Mouse (Mus musculus) cerebellum, postnatal 10 days (tissue): ENCODE measurements around the gene Fcho2.
"Not testable (repeated sequence)": the region's sequence is repeated elsewhere in the genome, so short reads cannot be mapped to it uniquely, and the experiment has no call there.

ENCODE experiments used
- DNase-seq, 2 experiments: peaks; one replicate each; pipeline ENCODE4 v3.0.0; 2021; ENCODE audit warnings: mixed read lengths in 2 of 2

Fcho2 gene

DNA sequence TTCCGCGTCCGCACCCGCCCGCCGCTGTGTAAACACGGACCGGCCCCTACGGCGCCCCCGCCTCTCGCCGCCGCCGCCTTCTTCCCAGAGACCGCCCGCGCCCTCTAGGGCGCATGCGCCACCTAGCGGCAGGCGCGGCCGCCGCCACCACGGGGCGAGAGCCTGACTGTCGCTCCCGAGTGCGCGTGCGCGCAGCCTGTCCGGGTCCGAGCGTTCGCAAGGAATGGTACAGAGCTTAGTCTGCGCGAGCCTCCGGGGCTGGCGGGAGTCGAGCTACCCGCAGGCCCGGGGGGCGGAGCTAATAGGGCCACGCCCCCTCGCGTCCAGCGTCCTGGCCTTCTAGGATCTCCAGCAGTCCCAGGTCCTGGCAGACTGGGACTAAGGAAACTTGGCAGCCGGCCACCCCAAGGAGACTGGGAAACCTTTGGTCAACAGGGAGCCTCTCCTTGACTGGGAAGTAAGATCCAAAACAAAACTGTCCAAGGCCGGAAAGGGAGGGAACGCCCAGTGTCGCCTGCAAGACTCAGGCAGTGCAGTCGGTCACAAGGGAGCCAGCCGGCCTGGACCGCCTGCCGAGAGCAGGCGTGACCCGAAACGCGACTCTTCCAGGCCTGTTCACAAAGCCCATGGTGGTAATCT, at the start of gene Fcho2:
TSS of gene Fcho2 (minus strand) at position 303 of the 639 bp plus-strand sequence.
- DNase-seq = peak; percentile 96 to 98

DNA sequence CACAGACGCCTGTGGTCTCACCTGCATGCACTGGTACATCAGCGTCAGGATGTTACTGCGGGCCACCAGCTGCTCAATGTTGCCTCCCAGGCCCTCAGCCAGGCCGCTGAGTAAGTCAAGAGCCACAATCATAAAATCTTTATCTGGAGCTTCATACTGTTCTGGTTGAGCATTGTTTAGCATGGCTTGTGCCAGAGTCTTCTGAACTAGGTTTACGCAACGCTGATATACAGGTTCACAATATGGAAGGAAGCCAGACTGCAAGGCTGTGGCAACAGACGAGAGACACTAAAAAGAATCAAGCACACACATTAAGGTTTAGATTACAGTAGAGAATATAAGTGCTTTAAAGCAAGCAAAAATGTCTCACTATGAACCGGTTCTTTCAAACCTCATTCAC, 40.0 kb upstream of the Fcho2 start:
- no peak for DNase-seq

DNA sequence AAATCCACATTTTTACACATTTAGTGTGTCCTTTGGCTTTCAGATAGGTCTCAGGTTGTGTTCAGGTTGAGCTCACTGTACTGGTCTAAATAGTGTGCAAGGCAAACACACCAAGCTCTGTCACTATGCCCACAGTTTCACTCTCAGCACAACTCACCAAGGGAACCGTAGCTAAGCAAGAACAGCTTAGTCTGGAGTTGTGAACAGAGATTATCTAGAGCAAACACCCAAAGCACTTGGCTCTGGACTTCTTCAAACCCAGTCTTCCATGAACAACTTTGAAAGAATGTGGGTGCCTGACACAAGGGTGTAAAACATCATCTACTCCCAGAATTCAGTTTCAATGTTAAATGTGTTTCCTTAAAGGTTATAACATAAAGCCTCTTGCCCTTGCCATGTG, 30.5 kb upstream of the Fcho2 start:
- no peak for DNase-seq

GRCm38 (mm10) chr13:98836423-98837088, 21.3 kb upstream of the Fcho2 start:
- DNase-seq = no peak

DNA sequence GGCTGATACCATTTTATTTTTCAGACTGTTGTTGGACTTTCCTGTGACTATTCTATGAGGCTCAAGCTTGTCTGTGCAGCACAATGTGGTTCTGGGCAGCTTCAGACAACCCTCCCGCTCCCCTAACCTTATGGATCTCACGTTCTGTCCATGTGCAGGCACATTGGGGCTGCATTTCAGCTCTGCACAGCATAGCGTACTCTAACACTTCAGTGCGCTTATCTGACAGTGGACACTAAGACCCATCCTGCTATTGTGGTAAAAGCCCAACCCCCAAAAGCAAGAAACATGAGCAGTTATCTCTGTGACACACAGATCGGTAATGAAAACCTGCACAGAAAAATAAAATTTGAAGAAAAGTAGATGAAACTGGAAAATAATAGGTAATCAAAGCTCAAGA, 20.5 kb upstream of the Fcho2 start:
- no peak for DNase-seq

DNA sequence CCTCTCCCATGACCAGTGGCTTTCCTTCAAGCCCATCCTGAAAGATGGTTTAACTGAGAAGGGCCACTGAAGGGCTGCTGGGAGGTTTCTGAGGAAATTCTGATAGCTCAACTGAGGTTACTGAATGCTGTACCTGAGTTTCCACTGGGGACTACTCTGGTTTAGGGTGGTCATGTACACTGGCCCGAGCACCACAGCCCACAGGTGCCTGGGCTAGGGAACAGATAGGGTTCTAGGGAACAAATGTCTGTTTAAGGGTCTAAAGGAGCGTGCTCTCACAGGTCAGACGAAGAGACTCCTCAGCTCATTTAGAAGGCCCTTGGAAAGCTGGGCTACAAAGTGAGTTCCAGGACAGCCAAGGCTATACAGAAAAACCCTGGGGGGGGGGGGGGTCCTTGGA, 19.5 kb upstream of the Fcho2 start:
- no peak for DNase-seq

DNA sequence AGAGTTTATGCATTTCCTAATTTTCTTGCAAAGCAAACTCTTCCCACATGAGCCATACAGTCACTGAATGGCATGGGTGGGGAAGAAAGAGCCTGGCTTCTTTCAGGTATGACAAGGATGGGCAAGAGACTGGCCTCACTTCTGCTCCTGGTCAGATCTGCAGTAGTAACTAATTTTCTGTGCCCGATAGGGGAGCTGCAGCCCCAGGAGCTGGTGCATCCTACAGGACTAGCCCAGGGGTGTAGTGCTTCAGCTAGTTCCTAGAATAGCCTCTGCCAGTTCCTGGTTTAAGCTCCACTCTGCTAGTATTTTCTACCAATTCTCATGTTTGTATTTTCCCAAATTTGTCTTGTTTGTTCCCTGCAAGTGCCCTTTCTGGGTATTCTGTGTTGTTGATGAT, 18.9 kb upstream of the Fcho2 start:
- no peak for DNase-seq

- DNase-seq = no peak
Observed at GRCm38 (mm10) chr13:98832451-98833450, 17.5 kb upstream of the Fcho2 start.

GRCm38 (mm10) chr13:98829026-98829425, 13.8 kb upstream of the Fcho2 start:
- not testable (repeated sequence) for DNase-seq

GRCm38 (mm10) chr13:98825574-98825973, 10.3 kb upstream of the Fcho2 start:
- no peak for DNase-seq

- DNase-seq = no peak
Observed at GRCm38 (mm10) chr13:98819094-98819493, 3.8 kb upstream of the Fcho2 start.

- no peak for DNase-seq
Observed at GRCm38 (mm10) chr13:98818205-98818604, 3.0 kb upstream of the Fcho2 start.

GRCm38 (mm10) chr13:98817766-98818165, 2.5 kb upstream of the Fcho2 start:
- DNase-seq = no peak

- not testable (repeated sequence) for DNase-seq
Observed at GRCm38 (mm10) chr13:98816981-98817660, 1.9 kb upstream of the Fcho2 start.

DNA sequence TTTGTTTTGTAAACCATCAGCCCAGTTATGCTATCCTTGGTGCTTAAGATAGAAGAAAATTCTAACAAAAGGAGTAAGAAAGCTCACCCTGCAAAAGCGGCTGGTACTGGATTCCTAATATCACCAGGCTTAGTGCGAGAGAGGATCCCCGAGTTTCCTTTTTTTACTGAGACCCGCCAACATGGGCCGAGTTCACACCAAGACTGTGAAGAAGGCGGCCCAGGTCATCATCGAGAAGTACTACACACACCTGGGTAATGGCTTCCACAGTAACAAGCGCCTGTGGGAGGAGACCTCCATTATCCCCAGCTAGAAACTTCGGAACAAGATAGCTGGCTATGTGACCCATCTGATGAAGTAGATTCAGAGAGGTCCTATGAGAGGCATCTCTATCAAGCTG, 1.3 kb upstream of the Fcho2 start:
- no peak for DNase-seq

DNA sequence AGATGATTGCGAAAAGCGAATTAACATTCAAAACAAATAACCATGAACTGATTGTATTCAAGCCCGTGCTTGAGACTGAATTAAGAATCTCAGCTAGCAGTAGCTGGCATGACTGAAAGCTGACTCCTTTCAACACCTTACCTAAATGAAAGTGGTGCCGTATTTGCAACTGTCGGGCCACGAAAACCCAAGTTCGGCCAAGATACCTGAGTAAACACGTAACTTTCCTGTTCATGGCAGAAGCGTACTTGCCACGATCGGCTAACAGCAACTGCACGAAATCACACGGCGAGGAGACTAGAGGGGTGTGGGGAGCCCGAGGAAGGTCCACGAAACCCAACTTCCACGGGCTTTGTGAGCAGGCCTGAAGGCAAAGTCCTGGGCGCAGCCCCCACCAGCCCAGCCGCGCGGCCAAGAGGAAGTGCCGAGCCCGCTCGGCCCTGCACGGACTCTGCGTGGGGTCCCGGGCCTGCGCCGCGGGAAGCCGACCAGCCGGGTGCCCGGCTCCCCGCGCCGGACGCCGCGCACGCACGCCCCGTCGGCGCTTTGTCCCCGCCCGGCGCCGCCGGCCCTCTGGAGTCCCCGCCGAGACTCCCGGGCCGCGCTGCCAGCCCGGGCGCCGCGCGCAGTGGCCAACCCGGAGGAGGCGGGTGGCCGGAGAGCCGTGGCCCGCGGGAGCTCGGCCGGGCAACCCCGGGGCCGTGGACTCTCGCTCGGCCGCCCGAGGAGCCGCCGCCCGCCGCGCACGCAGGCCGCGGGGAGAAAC, 791 bp downstream of the Fcho2 start:
- DNase-seq = peak; percentile 66 to 69

DNA sequence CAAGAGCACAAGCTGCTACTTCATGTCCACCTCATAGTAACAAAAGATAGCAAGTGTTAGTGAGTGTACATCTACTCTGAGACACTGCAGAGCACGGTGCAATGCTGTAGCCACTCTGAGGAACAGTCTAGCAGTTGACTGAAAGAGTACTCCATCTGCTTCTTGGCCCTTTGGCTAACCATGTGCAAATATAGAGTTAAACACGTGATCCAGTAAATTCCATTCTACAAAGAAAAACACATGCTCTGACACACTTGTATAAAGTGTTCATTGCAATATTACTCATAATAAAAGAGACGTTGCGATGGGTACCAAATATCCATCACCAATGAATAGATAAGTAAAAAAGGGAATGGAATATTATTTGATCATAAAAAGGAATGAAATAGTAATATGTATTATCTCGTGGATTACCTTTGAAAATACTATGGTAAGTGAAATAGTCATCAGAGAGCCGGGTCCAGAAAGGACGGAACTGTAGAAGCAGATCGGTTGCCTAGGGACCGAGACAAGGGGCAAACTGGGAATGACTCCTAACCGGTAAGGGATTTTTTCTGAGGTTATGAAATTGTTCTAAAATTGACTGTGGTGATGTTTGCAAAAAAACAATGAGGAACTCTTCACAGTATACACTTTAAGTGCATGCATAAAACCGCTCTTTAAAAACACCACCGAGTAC, 1.5 kb downstream of the Fcho2 start:
- peak in 1 of 2 experiments; percentile 10 for DNase-seq

DNA sequence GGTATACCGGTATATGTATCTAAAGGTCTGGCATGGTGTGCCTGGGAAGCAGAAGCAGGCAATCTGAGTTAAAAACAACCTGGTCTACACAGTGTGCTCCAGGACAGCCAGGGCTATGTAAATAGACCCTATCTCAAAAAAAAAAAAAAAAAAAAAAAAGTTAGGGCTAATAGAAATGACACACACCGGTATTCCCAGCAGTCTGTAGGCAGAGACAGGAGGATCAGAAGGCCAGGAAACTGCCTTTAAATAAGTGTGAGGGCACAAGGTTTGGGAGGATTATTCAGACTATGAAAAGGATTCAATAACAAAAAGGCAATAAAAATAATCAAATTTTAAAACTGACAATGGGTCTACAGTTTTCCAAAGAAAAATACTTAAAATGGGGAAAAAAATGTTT, 2.1 kb downstream of the Fcho2 start:
- DNase-seq = no peak

GRCm38 (mm10) chr13:98812285-98812684, 3.0 kb downstream of the Fcho2 start:
- no peak for DNase-seq

DNA sequence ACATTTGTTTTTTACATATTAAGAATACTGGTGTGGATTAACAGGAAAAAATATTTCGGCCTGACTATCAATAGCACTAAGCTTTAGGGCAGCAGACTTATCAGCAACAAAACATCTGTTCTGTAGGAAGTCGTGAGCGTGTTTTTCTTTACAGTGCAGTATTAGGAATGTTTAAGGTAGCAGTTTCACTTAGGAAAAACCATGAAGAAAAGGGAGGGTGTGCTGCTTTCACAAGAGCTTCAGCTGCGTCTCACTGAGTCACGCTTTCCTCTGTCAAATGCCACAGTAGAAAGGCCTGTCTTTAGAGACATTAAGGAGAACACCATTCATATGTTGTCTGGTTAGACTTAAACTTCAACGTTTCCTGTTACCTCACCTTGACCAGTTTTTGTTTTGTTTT, 5.1 kb downstream of the Fcho2 start:
- DNase-seq = no peak

DNA sequence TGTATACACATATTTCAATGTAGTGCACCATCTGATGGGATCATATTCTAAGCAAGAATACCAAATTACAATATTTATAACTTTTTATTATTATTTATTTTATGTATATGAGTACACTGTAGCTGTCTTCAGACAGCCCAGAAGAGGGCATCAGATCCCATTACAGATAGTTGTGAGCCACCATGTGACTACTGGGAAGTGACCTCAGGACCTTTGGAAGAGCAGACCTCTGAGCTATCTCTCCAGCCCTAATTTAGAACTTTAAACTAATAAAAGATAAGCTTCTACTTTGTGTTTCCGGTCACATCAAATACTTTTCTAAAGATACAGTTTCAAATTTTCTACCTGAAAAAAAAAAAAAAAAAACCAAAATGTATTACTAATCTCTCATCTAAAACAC, 6.2 kb downstream of the Fcho2 start:
- DNase-seq = no peak
